Mouse (Mus musculus): ENCODE measurements around the gene Dmgdh.

The Dmgdh gene

GRCm38 (mm10) chr13:93674131-93674561, at the start of gene Dmgdh, which contains the start of gene Bhmt2:
Gene Dmgdh, plus strand, starts transcription at chr13:93674433.
Gene Bhmt2, minus strand, starts transcription at chr13:93674302.
- DNase-seq (ENCODE audit: low read depth, low spot score): no peak

- DNase-seq (ENCODE audit: low read depth, low spot score): no peak
Measured at GRCm38 (mm10) chr13:93628861-93629260, 45.4 kb upstream of the Dmgdh start.

GRCm38 (mm10) chr13:93630941-93631705, 43.1 kb upstream of the Dmgdh start:
- no peak for DNase-seq (ENCODE audit: low read depth, low spot score)

GRCm38 (mm10) chr13:93632927-93633326, 41.3 kb upstream of the Dmgdh start:
- DNase-seq (ENCODE audit: low read depth, low spot score): no peak

GRCm38 (mm10) chr13:93636561-93636960, 37.7 kb upstream of the Dmgdh start:
- no peak for DNase-seq (ENCODE audit: low read depth, low spot score)

GRCm38 (mm10) chr13:93637282-93638245, 36.7 kb upstream of the Dmgdh start, which contains the start of gene Bhmt:
Gene Bhmt, minus strand, starts transcription at chr13:93637961.
- no peak for DNase-seq (ENCODE audit: low read depth, low spot score)

- no peak for DNase-seq (ENCODE audit: low read depth, low spot score)
Measured at GRCm38 (mm10) chr13:93639636-93640035, 34.6 kb upstream of the Dmgdh start.

GRCm38 (mm10) chr13:93648387-93649130, 25.7 kb upstream of the Dmgdh start:
- no peak for DNase-seq (ENCODE audit: low read depth, low spot score)

- no peak for DNase-seq (ENCODE audit: low read depth, low spot score)
Measured at GRCm38 (mm10) chr13:93653382-93653781, 20.9 kb upstream of the Dmgdh start.

GRCm38 (mm10) chr13:93657941-93658340, 16.3 kb upstream of the Dmgdh start:
- no peak for DNase-seq (ENCODE audit: low read depth, low spot score)

GRCm38 (mm10) chr13:93667586-93667985, 6.6 kb upstream of the Dmgdh start:
- no peak for DNase-seq (ENCODE audit: low read depth, low spot score)

- no peak for DNase-seq (ENCODE audit: low read depth, low spot score)
Measured at GRCm38 (mm10) chr13:93672371-93672770, 1.9 kb upstream of the Dmgdh start.

GRCm38 (mm10) chr13:93673296-93673695, 937 bp upstream of the Dmgdh start:
- no peak for DNase-seq (ENCODE audit: low read depth, low spot score)

GRCm38 (mm10) chr13:93676864-93677263, 2.6 kb downstream of the Dmgdh start:
- DNase-seq (ENCODE audit: low read depth, low spot score): no peak

GRCm38 (mm10) chr13:93683336-93683735, 9.1 kb downstream of the Dmgdh start:
- DNase-seq (ENCODE audit: low read depth, low spot score): no peak

GRCm38 (mm10) chr13:93685226-93685625, 11.0 kb downstream of the Dmgdh start:
- DNase-seq (ENCODE audit: low read depth, low spot score): no peak

- DNase-seq (ENCODE audit: low read depth, low spot score): no peak
Measured at GRCm38 (mm10) chr13:93687321-93687720, 13.1 kb downstream of the Dmgdh start.

- DNase-seq (ENCODE audit: low read depth, low spot score): no peak
Measured at GRCm38 (mm10) chr13:93689566-93689965, 15.3 kb downstream of the Dmgdh start.

- DNase-seq (ENCODE audit: low read depth, low spot score): no peak
Measured at GRCm38 (mm10) chr13:93690821-93691220, 16.6 kb downstream of the Dmgdh start.

GRCm38 (mm10) chr13:93698866-93699265, 24.6 kb downstream of the Dmgdh start:
- no peak for DNase-seq (ENCODE audit: low read depth, low spot score)

GRCm38 (mm10) chr13:93705697-93706096, 31.5 kb downstream of the Dmgdh start:
- no peak for DNase-seq (ENCODE audit: low read depth, low spot score)

- DNase-seq (ENCODE audit: low read depth, low spot score): no peak
Measured at GRCm38 (mm10) chr13:93707271-93707670, 33.0 kb downstream of the Dmgdh start.

Data from embryo, embryonic 11.5 days (tissue).